Mouse (Mus musculus): ENCODE measurements around the gene Mroh8.
"Not testable (repeated sequence)": the region's sequence is repeated elsewhere in the genome, so short reads cannot be mapped to it uniquely, and the experiment has no call there.

The Mroh8 gene

DNA sequence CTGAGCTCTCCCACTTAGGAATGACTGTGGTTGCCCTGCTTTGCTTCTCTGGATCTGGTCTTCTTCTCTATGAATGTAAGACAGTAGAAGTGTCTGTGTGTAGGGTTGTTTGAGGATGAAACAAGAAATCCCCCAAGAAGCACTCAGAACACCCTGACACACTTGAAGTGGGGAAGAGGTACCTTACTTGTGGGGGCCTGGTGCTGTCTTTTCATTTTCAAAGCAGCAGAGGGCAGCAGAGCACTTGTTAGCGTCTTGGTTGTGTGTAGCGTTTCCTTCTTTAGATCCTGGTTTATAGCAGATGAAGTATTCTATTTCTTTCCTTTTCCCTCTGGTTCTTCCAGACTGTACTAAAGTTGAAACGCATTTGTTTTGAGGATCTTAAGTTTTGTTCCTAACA, 8.2 kb upstream of the Mroh8 start:
- peak; percentile 70 for DNase-seq

DNA sequence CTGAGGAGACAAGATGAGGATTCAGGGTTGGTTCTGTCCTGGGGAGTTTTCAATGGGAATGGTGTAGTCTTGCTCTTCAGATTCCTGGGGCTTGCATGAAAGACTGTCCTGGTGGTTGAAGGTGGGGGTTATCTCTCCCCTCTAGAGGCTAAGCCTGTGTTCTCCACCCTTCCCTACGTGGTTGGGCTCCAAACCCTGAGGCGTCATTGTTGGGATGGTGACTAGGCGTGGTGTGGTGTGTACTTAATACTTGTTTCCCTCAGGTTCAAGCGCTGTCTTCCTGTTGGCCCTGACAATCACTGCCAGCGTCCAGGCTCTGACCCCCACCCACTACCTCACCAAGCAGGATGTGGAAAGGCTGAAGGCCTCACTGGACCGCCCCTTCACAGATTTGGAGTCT, 4.0 kb upstream of the Mroh8 start:
- DNase-seq, result no peak

DNA sequence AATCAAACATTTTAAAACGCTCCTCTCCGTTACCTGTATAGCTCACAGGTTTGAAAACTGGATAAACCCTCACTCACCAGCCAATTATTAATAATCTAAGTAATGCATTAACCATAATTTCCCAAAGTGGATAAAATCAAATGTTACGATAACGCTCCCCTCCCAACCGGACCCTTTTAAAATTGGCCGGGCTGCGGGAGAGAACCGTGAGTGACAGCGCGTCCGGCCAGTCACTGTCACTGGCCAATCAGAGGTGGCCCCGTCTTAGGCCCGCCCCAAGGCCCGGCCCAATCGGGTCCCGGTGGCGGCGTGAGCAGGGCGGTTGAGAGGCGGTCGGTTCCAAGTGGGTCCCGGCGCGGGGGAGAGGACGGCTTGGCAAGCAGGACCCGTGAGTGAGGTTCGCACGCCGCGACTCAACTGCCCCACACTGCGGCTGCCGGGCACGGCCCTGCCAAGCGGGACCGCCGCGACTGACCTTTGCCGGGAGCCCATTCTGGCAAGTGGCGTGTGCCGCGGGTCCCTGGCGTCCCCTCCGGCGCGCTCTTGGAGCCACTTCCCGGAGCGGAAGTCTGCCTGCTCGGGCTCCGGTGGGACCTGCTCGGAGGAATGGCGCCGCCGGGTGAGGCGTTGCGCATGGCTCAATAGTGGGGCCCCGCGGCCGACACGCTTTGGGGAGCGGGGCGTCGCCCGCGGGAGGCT, 483 bp downstream of the Mroh8 start, which contains the start of gene Rpn2:
TSS of gene Rpn2 (plus strand) at position 301 of the 699 bp plus-strand sequence.
- DNase-seq, result peak; percentile 98

DNA sequence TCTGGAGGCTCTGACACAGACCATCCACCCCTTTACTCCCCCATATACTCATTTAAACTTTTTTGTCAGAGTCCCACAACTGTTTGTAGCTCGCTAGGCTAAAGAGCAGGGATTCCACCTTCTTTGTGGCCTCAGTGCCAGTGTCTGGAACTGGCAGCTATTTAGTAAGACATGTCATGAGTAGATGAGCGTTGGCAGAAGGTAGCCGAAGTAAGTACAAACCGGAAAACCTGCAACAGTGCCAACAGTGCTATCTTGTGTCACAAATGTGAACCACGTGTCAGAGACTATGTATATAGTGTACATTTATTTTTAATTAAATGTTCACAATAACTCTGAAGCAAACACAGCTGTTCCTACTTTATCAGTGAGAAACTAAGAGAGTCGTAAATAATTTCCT, 15.5 kb downstream of the Mroh8 start:
- no peak for DNase-seq

DNA sequence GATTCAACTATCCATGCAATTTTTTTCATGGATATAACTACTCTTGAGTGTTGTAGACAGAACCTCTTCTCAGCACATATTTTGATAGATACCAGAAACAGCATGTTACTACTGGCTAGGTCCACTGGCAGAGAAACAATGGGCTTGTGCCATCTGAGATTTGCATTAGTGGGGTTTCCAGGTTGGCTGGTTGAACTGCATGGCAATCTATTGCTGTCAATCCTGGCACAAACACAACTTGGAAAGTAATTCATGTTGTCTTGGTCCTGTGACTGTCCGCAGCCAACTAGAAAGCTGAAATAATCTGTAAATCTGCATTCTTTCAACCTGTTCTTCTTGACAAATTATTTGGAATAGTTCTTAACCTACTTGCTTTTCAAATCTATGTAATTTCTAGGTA, 16.2 kb downstream of the Mroh8 start:
- no peak for DNase-seq

DNA sequence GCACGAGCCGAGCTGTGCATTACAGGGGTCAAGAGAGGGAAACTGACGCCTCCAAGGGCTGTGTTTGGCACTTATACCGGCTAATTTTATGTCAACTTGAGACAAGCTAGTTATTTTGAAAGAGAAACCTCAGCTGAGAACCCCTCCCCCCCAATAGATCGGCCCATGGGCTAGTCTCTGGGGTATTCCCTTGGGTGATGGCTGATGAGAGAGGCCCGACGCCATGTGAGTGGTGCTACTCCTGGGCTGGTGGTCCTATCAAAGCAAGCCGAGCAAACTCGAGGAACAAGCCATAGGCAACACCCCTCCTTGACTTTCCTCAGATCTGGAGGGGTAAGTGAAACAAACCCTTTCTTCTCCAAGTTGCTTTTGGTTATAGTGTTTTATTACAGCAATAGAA, 16.8 kb downstream of the Mroh8 start:
- no peak for DNase-seq

DNA sequence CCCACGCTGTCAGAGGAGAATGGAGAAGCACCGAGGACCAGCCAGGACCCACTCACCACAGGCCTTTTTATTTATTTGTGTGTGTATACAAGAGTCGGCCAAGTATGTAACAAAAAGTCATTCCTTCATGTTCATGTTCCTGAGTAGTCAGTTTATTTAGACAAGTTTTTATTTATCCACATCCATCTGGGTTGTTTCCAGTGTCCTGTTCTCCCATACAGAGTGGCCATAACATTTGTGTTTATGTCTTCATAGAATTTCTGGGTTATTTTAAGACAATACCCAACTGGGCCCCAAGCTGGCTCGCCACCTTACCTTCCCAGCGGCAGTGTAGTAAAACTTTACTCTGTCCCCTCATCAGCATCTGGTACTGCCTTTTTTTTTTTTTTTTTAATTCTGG, 17.4 kb downstream of the Mroh8 start:
- DNase-seq, result no peak

DNA sequence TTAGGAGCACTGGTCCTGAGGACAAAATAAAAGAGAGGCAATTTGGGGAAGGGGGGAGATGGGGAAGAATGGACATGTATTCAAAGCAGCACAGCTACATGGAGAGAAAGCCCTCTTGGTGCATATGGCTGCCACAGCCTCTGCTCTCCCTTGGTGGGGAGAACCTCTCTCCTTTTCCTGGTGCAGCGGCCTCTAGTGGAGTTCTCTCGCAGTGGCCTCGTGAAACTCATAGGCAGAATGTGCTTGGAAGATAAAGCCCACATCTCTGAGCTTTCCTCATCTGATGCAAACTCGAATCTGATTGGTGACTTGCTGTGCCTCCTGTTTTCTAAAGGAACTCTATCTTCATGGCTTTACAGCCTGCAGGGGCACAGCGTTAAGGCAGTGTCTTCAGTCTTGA, 19.6 kb downstream of the Mroh8 start:
- DNase-seq, result peak; percentile 82

DNA sequence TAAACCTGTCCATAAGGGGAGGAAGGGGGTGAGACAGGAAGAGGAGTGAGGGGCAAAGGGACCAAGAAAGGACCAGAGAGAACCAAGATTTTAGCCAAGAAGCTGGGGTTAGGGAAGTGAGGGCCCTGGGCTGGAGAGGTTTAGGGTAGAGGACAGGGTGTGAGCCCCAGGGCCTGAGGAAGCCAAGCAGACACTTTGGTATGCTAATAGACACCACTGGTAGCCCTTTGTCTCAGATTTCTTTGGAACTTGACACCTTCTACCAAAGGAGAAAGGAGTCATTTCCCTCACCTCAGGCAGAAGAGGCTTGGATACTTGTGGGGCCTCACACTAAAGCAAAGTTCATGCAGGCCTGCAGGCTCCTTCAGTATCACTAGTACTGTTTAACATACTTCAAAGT, 31.2 kb downstream of the Mroh8 start:
- DNase-seq, result no peak

DNA sequence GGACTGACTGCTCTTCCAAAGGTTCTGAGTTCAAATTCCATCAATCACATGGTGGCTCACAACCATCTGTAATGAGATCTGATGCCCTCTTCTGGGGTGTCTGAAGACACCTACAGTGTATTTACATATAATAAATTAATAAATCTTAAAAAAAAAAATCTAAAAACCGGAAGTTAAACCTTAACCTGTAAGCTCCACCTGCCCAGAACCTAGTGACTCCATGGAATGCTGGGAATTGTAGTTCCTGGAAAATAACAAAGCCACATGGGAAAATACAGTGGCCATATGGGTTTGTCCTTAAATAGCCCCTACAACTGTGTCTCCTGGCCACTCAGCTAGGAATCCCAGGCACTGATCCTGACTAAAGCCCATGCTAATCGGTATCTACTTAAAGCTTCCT, 33.7 kb downstream of the Mroh8 start:
- DNase-seq, result no peak

DNA sequence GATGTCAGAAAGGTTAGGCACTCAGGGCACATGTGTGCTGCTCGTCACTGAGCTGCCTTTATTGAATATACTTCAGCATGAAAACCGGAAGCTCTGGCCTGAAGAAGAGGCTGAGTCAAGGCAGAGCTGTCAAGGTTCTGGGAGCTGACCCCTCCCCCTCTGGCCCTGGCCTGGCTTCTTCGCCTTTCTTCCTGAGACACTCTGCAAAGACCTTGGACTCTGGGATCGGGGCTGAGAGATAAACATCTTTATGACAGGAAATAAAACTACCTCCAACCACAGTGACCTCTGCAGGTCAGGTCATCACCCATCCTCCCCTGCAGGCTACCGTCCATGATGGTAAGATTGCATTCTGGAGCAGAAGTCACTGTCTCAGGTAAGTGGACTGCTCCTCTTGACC, 34.3 kb downstream of the Mroh8 start:
- no peak for DNase-seq

DNA sequence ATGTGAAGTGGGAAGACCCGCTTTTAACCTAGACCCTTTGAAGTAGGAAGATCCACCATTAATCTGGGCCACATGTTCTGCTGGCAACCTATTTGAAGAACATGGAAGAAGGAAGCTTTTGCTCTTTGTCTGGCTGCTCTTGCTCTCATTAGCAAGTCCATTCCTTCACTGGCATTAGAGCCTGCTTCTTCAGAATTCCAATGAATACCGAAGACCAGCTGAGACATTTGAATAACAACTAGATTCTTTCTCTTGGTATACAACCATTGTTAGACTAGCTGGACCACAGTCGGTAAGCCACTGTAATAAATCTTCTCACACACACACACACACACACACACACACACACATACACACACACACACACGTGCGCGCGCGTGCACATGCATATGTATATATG, 43.4 kb downstream of the Mroh8 start:
- DNase-seq, result no peak

DNA sequence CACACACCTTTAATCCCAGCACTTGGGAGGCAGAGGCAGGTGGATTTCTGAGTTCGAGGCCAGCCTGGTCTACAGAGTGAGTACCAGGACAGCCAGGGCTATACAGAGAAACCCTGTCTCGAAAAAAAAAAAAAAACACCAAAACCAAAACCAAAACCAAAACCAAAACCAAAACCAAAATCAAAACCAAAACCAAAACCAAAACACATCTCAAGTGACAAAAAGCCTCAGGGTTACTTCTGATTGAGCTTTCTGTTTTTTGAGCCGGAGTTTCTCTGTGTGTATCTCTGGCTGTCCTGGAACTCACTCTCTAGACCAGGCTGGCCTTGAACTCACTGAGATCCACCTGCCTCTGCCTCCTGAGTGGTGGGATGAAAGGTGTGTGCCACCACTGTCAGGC, 57.4 kb downstream of the Mroh8 start:
- DNase-seq, result not testable (repeated sequence)

DNA sequence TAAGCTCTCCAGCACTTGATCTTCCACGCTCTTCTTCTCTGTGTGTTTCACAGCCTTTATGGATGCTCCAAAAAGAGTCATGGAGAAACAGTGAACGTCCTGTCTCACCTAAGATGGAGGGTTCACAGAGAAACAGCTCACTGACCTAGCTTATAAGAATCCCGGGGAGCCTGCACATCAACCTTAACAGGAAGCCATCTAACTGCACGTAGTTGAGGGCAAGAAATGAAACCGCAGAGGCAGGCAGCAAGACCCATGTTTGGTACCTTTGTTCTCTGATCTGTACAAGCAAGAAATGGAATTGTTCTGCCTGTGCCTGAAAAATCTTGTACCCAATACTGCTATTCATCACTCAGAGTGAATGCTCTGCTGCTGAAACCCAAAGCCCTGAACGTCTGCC, 59.2 kb downstream of the Mroh8 start:
- DNase-seq, result no peak

DNA sequence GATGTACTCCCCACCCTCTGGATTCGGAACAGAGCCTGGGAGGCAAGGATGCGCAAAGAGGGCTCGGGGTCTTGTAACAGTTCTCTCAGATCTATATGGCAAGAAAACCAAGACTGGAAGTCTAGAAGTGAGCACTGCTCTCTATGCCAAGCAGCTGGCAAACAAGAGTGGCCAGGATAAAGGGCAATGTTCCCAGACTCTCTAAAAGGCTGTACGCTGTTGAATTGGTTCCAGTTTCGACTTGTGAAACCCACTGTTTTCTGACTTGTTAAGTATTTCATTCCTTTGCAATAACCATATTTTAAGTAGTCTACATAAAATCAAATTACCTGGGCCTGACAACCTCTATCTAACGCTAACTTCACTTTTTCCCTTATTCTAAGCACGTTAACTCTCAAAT, 67.6 kb downstream of the Mroh8 start:
- DNase-seq, result no peak

DNA sequence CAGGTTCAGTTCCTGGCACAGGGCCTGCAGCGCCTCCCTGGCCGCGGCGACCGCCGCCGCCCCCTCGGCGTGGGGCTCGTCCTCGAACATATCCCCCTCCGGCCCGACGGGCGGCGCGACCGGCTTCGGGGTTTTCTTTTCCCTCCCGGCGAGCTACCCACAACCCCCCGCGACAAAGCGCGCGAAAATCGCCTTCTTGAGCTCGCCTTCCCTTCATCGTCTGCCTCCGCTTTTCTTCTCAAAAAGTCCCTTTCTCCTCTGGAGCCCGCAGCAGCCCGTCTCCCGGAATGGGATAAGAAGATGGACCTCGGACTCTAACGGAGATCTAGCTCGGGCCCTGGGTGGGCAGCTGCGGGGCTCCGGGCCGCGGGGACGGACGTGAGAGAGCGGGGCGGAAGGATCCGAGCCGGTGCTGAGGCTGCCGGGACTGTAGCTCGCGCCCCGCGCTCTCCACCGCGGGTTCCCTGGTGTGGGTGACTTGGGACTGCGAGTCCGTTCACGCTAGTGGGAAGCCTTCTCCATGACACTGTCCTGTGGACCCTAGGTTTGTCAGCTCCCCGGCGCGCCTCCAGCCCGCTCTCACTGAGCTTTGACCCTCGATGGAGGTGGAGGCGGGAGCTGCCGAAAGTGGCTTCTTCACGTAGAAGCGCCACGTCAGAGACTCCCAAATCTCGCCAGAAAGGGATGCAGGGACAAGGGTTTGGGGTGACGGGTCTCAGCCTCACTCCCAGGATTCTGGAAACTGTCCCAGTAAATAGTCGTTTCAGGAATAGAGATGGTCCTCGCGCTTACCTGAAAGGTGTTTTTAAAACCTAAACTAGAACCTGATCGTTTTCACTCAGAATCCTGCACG, 74.8 kb downstream of the Mroh8 start, which contains the start of gene Rbl1:
TSS of gene Rbl1 (minus strand) at position 169 of the 853 bp plus-strand sequence.
- DNase-seq, result peak; percentile 94

DNA sequence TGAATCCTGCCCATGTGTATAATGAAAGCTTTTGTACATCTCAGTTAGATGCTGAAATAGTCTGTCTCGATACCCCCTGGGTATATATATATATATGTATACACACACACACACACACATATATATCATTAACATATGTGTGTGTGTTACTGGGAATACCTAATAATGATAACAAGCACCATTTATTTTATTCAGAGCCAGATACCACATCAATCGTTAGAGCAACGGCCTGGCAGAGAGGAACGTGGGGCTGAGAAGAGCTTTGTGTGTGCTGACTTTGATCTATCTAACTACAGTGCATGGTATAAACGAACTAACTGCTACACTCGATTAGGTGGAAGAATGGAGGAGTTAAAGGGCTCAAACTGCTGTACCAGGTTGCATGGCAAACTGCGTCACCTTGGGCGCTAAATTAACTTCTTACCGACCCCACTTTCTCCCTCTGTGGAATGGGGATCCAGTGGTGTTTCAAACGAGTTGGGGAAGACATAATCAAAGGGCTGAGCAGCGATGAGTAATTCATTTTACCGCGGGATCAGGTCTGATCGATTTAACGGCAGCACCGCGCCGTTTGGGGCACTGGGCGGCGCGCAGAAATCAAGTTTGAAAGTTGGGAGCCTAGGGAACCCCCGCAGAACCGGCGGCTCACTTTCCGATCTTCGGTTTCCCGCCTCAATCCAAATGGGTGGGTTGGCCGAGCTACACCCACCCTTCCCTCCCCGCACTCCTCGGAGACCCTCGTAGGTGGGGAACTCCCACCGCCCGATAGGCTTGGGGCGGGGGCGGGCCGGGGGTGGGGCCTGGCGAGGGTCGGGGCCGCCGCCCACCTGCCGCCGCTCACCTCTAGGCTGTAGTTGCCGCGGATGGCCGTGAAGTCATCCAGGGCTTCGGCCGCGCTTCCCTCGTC, 75.6 kb downstream of the Mroh8 start:
- DNase-seq, result peak; percentile 48

DNA sequence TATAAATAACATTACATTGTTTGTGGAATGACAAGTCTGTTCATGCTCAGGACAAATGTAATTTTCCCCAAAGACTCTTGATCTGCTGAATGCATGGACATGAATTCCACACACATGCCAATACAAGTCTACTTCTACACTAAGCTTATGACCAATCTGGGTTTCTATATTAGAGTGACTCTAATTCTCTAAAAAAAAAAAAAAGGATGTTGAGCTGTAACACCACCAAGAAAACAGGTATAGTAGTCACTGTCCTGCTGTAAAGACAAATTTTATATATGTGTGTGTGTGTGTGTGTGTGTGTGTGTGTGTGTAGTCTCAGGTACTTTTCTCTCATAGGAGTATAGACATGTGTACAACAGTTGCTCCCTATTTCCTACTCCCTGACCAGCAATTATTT, 76.3 kb downstream of the Mroh8 start:
- DNase-seq, result no peak

DNA sequence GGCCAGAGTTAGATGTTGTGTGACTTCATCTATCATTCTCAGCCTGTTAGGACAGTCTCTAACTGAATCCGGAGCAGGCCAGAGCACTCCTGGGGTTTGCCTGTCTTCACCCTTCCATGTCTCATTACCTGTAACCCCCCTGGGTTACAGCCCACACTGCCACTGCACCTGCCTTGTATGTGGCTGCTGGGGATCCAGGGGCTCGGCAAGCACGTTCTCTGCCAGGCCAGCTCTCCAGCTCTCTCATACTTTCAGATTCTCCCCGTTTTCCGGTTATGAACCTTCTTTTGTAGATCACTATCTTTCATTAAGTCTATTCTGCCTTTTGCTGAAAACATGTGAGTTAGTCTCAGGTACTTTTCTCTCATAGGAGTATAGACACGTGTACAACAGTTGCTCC, 77.0 kb downstream of the Mroh8 start:
- no peak for DNase-seq

DNA sequence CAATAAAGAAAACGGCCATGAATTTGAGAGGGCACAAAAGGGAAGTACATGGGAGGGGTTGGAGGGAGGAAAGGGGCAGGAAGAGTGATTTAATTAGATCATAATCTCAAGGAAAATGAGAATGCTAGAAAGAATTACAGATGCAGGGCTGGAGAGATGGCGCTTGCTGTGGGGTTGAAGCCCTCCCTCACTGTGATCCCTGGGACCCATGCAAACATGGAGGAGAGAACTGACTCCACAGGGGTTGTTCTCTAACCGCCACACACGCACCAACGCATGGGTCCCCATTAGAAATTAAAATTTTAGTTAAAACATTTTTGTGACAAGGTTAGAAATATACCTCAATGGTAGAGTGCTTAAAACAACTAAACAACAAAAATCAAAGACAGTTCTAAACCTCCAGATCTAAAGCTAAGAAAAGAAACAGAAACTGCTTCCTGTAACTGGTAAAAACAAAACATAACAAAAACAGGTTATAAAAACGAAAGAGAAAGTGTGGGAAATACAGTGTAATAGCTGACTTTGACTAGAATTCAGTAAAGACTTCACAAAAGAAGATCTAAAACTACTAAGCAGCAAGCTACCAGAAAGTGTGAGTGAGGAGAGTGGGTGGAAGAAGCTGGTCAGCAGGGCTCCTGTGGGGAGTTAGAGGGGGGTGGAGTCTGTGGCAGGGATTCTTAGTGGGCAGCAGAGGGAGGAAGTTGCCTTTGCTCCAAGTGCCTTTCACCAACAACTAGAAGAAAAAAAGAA, 78.1 kb downstream of the Mroh8 start:
- peak; percentile 69 for DNase-seq

DNA sequence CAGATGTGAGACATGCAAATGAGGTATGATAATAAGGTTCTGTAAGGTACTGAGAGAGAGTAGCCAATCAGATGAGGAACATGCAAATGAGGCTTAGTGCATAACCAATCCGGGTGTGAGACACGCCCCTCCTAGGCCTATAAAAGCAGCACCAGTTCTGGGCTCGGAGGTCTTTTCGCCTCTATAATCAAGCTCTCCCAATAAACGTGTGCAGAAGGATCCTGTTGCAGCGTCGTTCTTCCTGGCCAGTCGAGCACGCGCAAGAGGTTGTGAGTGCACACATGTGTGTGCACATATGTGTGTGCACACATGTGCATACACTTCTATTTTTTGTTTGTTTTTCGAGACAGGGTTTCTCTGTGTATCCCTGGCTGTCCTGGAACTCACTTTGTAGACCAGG, 80.9 kb downstream of the Mroh8 start:
- not testable (repeated sequence) for DNase-seq

DNA sequence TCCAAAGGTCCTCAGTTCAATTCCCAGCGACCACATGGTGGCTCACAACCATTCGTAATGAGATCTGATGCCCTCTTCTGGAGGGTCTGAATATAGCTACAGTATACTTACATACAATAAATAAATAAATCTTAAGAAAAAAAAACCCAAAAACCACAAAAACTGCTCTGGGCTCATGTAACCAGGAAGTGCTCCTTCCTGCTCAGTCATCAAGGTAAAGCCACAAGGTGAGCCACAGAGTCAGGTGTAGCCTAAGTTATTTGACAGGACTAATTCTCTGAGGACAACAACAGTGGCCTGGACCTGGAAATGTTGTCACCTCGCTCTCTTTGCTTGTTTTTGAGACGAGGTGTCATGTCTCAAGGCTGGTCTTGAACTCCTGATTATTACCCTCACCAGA, 88.7 kb downstream of the Mroh8 start:
- DNase-seq, result no peak

DNA sequence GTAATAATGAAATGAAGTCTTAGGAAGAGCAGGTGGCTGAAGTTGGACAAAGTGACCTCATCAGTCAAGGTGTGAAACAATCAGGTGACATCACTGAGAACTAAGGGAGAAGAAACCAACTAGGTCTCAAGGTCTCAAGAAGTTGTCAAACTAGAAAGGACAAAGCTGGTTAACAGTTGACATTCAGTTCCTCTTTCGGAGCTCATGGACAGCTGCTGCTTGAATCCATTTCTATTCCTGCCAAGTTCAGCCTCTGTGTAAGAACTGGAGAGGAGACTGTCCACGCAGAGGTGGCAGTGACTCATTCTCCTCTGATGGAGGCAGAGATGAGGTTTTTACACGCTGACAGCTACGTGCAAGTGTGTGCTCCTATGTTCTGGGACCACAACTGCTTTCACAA, 92.1 kb downstream of the Mroh8 start:
- no peak for DNase-seq
